Mouse (Mus musculus): Measurements from ENCODE around the gene Tmem108. TPM values are rescaled to one million over a fixed set of nuclear protein-coding genes. Genes with fewer than 3 reads are reported as not detected.
A peak's percentile ranks its signal among the peaks of the same experiment; 100 is the strongest.

Gene Tmem108
- polyA plus RNA-seq, 1 experiment from 2014 or later, result 14.2 TPM

DNA sequence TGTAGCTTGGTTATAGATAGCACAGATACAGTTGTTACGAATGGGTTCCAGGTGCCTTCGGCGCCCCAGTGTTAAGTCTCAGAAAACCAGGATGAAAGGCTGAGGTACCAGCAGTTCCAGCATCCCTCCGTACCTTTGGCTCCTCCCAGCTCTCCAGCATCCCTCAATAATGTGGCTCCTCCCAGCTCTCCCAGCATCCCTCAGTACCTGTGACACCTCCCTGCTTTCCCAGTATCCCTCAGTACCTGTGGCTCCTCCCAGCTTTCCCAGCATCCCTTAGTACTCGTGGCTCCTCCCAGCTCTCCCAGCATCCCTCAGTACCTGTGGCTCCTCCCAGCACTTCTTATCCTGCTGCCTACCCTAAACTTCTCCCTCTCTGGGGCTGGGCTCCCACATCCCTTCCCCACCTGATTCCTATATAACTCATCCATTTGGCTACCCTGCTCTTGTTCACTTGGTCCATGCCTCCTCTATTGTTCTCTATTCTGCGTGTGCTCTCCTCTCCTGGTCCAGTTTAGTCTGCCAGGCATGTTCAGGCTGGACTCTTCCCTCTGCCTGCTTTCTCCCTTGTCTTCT, 225.5 kb downstream of the Tmem108 start:
- ATAC-seq (replicated peaks; ENCODE audit: insufficient number of reproducible peaks, low FRiP score, low TSS enrichment, low read depth) (no peak), DNase-seq (ENCODE audit: low spot score) (no peak)
- no peak overlapping the region for H3K9ac ChIP-seq (replicated peaks; ENCODE audit: low read length)
- H3K36me3 ChIP-seq (replicated peaks; ENCODE audit: control insufficient read depth, insufficient read depth, low read depth, low read length), result no peaks in the 10 kb centered on the region
- no peak overlapping the region for H3K27ac ChIP-seq (replicated peaks; ENCODE audit: low read depth, low read length)
- WGBS, result 92% methylated on average over 6 of the region's 6 CpGs
- H3K27me3 ChIP-seq (ENCODE audit: control insufficient read depth, insufficient read depth, low read length), result no peaks in the 10 kb centered on the region
- no peaks in the 10 kb centered on the region for H3K9me3 ChIP-seq (replicated peaks; ENCODE audit: control insufficient read depth, low read length)
- H3K4me1 ChIP-seq (ENCODE audit: control insufficient read depth, insufficient read depth, low read length), result no peaks in the 10 kb centered on the region
- no peak overlapping the region for H3K4me3 ChIP-seq (ENCODE audit: low read depth, low read length)
- H3K4me2 ChIP-seq (ENCODE audit: low read depth, low read length), result no peak overlapping the region

DNA sequence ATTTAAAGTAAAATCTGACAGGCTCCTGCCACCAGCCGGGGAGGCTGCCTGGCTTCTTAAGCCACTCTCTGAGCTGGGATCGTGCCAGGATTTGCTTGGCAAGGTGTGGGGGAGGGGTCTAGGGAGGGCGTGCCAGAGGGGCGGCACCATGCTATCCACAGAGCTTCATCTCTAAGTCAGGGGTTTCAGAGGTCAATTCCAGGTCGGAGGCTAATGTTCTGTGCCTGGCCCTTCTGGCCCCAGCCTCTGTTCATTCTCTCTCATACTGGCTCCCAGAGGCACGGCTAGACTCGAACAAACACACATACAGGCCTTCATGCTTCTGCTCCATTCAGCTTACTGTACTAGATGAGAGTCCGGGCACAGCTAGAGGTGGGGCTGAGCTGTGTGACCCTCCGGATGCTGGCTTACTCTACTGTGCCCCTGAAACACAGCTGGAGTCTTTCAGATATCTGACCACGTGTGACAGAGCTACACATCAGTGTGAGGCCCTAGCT, 236.5 kb downstream of the Tmem108 start:
- no peak overlapping the region for H3K27ac ChIP-seq (replicated peaks; ENCODE audit: low read depth, low read length)
- H3K4me2 ChIP-seq (ENCODE audit: low read depth, low read length), result 0 out of 2 replicates have a peak overlapping the region, but pooled peaks have one; percentile 4

DNA sequence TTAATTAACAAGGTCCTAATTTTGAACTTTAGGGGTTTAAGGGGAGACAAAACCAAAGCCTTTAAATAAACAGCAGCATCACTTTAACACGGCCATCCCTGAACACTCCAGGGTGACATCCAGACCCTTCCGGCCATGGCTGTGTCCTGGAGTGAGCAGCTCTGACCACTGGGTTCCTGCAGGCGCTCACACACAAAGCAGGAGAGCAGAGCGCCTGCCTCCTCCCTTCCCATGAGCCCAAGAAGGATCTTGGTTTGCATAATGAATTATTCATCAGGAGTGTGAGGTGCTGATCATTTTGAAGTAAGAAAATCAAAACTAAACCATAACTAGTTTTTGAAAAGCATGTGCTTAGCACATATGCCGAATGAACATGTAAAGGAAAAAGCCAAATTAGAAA, 237.0 kb downstream of the Tmem108 start:
- Histone ChIP-seq H3K27me3 (ENCODE audit: control insufficient read depth, insufficient read depth, low read length) (no peaks in the 10 kb centered on the region), H3K27ac (replicated peaks; ENCODE audit: low read depth, low read length) (no peak overlapping the region), H3K36me3 (replicated peaks; ENCODE audit: control insufficient read depth, insufficient read depth, low read depth, low read length) (no peaks in the 10 kb centered on the region), H3K4me1 (ENCODE audit: control insufficient read depth, insufficient read depth, low read length) (peaks cover 6% of the 10 kb centered on the region), H3K4me2 (ENCODE audit: low read depth, low read length) (no peak overlapping the region), H3K9ac (replicated peaks; ENCODE audit: low read length) (no peak overlapping the region), H3K4me3 (ENCODE audit: low read depth, low read length) (no peak overlapping the region), H3K9me3 (replicated peaks; ENCODE audit: control insufficient read depth, low read length) (no peaks in the 10 kb centered on the region)
- WGBS, result 16% methylated on average over 5 of the region's 5 CpGs
- DNase-seq (ENCODE audit: low spot score) (peak; percentile 53), ATAC-seq (replicated peaks; ENCODE audit: insufficient number of reproducible peaks, low FRiP score, low TSS enrichment, low read depth) (peak; percentile 79; the same call in 1 of the 2 replicates)

More for the DNA sequence above, 236.5 kb downstream of the Tmem108 start:
- peak; percentile 58 for DNase-seq (ENCODE audit: low spot score)
- no peak overlapping the region for H3K4me3 ChIP-seq (ENCODE audit: low read depth, low read length)
- no peaks in the 10 kb centered on the region for H3K9me3 ChIP-seq (replicated peaks; ENCODE audit: control insufficient read depth, low read length)
- no peaks in the 10 kb centered on the region for H3K27me3 ChIP-seq (ENCODE audit: control insufficient read depth, insufficient read depth, low read length)
- peak; percentile 62 for ATAC-seq (replicated peaks; ENCODE audit: insufficient number of reproducible peaks, low FRiP score, low TSS enrichment, low read depth)
- H3K4me1 ChIP-seq (ENCODE audit: control insufficient read depth, insufficient read depth, low read length), result peaks cover 6% of the 10 kb centered on the region
- H3K36me3 ChIP-seq (replicated peaks; ENCODE audit: control insufficient read depth, insufficient read depth, low read depth, low read length), result no peaks in the 10 kb centered on the region
- 15% methylated on average over 10 of the region's 10 CpGs for WGBS
- H3K9ac ChIP-seq (replicated peaks; ENCODE audit: low read length), result no peak overlapping the region

GRCm38 (mm10) chr9:103523742-103524403, 237.8 kb downstream of the Tmem108 start:
- Histone ChIP-seq H3K9ac (replicated peaks; ENCODE audit: low read length) (no peak overlapping the region), H3K27ac (replicated peaks; ENCODE audit: low read depth, low read length) (no peak overlapping the region), H3K27me3 (ENCODE audit: control insufficient read depth, insufficient read depth, low read length) (no peaks in the 10 kb centered on the region), H3K4me3 (ENCODE audit: low read depth, low read length) (no peak overlapping the region), H3K9me3 (replicated peaks; ENCODE audit: control insufficient read depth, low read length) (no peaks in the 10 kb centered on the region), H3K4me1 (ENCODE audit: control insufficient read depth, insufficient read depth, low read length) (peaks cover 6% of the 10 kb centered on the region), H3K36me3 (replicated peaks; ENCODE audit: control insufficient read depth, insufficient read depth, low read depth, low read length) (no peaks in the 10 kb centered on the region), H3K4me2 (ENCODE audit: low read depth, low read length) (no peak overlapping the region)
- DNase-seq (ENCODE audit: low spot score) (no peak), ATAC-seq (replicated peaks; ENCODE audit: insufficient number of reproducible peaks, low FRiP score, low TSS enrichment, low read depth) (no peak)
- WGBS, result 60% methylated on average over 7 of the region's 7 CpGs

DNA sequence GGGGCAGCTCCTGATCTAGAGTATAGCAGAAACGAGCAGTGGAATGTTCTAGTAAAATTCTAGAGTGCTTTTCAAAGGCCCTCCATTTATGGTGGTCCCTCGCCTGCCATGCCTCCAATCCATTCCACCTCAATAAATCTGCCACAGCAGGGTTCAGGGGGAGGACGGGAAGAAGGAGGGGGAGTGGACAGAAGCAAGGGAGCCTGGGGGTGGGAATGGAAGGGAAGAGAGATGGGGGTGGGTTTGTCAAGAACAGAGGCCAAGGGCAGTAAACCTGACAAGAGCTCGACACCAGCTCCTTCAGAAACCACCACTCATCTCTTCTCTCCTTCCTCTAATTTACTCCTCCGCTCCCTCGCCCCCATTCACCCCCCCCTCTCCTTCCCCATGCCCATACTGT, 238.6 kb downstream of the Tmem108 start:
- DNase-seq (ENCODE audit: low spot score) (no peak), ATAC-seq (replicated peaks; ENCODE audit: insufficient number of reproducible peaks, low FRiP score, low TSS enrichment, low read depth) (no peak)
- H3K4me3 ChIP-seq (ENCODE audit: low read depth, low read length), result no peak overlapping the region
- H3K27me3 ChIP-seq (ENCODE audit: control insufficient read depth, insufficient read depth, low read length), result no peaks in the 10 kb centered on the region
- peaks cover 6% of the 10 kb centered on the region for H3K4me1 ChIP-seq (ENCODE audit: control insufficient read depth, insufficient read depth, low read length)
- no peaks in the 10 kb centered on the region for H3K36me3 ChIP-seq (replicated peaks; ENCODE audit: control insufficient read depth, insufficient read depth, low read depth, low read length)
- 70% methylated on average over 6 of the region's 6 CpGs for WGBS
- H3K9ac ChIP-seq (replicated peaks; ENCODE audit: low read length), result no peak overlapping the region
- H3K4me2 ChIP-seq (ENCODE audit: low read depth, low read length), result no peak overlapping the region
- no peak overlapping the region for H3K27ac ChIP-seq (replicated peaks; ENCODE audit: low read depth, low read length)
- no peaks in the 10 kb centered on the region for H3K9me3 ChIP-seq (replicated peaks; ENCODE audit: control insufficient read depth, low read length)

DNA sequence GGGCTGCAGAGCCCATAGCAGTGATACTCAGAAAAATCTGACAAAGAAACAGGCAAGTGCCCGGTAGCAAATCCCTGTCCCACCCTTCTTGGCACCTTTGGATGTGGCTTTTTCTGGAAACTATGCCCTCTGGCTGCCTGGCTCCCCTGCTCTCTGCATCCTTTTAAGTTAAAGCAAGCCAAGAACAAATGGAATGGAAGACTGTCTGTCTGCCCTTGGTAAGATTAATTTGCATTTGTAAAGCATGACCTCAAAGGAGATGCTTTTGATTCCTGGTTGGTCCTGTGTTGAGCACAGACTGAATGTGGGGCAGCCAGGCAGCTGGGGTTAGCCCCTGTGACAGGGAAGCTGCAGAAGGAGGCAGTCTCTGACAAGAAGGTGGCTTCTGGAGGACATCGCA, 247.8 kb downstream of the Tmem108 start:
- WGBS, result 68% methylated on average over 2 of the region's 2 CpGs
- H3K9me3 ChIP-seq (replicated peaks; ENCODE audit: control insufficient read depth, low read length), result no peaks in the 10 kb centered on the region
- no peak overlapping the region for H3K9ac ChIP-seq (replicated peaks; ENCODE audit: low read length)
- no peak overlapping the region for H3K4me3 ChIP-seq (ENCODE audit: low read depth, low read length)
- H3K27me3 ChIP-seq (ENCODE audit: control insufficient read depth, insufficient read depth, low read length), result no peaks in the 10 kb centered on the region
- H3K36me3 ChIP-seq (replicated peaks; ENCODE audit: control insufficient read depth, insufficient read depth, low read depth, low read length), result no peaks in the 10 kb centered on the region
- no peak overlapping the region for H3K27ac ChIP-seq (replicated peaks; ENCODE audit: low read depth, low read length)
- ATAC-seq (replicated peaks; ENCODE audit: insufficient number of reproducible peaks, low FRiP score, low TSS enrichment, low read depth) (no peak), DNase-seq (ENCODE audit: low spot score) (no peak)
- H3K4me2 ChIP-seq (ENCODE audit: low read depth, low read length), result no peak overlapping the region
- no peaks in the 10 kb centered on the region for H3K4me1 ChIP-seq (ENCODE audit: control insufficient read depth, insufficient read depth, low read length)

DNA sequence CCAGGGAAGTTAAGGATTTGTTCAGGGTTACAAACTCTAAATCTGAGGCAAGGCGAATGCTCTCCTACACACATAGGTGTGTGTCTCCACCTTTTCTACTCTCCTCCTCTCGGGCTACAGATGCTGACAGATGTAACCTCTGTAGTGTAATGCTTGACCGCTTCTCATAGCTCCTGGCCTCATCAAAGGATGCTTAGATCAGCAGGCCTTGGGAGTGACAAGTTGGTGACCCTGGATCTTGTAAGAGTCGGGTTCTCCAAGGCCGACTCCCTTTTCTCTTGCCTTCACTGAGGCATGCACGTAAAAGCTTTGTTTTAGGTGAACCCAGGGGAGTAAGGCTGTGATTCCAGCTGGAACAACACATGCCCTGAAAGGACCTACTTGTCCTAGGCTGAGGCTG, 249.4 kb downstream of the Tmem108 start:
- WGBS, result 69% methylated on average over 6 of the region's 6 CpGs
- no peak for ATAC-seq (replicated peaks; ENCODE audit: insufficient number of reproducible peaks, low FRiP score, low TSS enrichment, low read depth)

DNA sequence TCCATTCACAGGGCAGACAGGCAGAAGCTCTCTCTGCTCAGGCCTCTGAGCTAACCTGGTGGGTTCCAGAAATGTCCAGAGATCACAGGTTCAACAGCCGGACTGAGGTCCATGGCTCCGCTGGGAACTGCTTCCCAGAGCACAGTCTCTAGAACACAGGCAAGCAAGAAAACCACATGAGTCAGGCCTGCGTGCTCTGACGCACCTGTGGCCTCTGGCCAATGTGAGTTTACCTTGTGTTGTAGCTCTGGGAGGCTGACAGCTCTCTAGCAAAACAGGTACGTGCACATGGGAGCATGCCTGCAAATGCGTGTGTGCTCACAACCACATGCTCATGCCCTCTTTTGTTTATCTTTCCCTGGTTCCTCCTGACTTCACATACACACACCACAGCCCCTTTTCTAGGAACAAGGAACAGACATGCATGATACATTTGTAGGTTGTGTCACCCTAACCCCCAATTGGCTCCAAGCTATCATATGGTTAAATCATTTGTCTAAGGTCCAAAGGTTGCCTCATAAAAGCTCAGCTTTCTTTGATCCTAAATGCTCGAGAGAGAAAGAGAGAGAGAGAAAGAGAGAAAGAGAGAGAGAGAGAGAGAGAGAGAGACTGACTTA, 254.6 kb downstream of the Tmem108 start:
- 80% methylated on average over 7 of the region's 7 CpGs for WGBS
- ATAC-seq (replicated peaks; ENCODE audit: insufficient number of reproducible peaks, low FRiP score, low TSS enrichment, low read depth), result no peak
- H3K27ac ChIP-seq (replicated peaks; ENCODE audit: low read depth, low read length), result no peak overlapping the region

More for the DNA sequence above, 249.4 kb downstream of the Tmem108 start:
- Histone ChIP-seq H3K4me3 (ENCODE audit: low read depth, low read length) (no peak overlapping the region), H3K9ac (replicated peaks; ENCODE audit: low read length) (no peak overlapping the region), H3K36me3 (replicated peaks; ENCODE audit: control insufficient read depth, insufficient read depth, low read depth, low read length) (no peaks in the 10 kb centered on the region), H3K4me1 (ENCODE audit: control insufficient read depth, insufficient read depth, low read length) (no peaks in the 10 kb centered on the region), H3K9me3 (replicated peaks; ENCODE audit: control insufficient read depth, low read length) (no peaks in the 10 kb centered on the region), H3K27me3 (ENCODE audit: control insufficient read depth, insufficient read depth, low read length) (no peaks in the 10 kb centered on the region), H3K4me2 (ENCODE audit: low read depth, low read length) (no peak overlapping the region), H3K27ac (replicated peaks; ENCODE audit: low read depth, low read length) (no peak overlapping the region)
- DNase-seq (ENCODE audit: low spot score), result no peak

More for the DNA sequence above, 254.6 kb downstream of the Tmem108 start:
- H3K4me3 ChIP-seq (ENCODE audit: low read depth, low read length), result no peak overlapping the region
- no peak overlapping the region for H3K9ac ChIP-seq (replicated peaks; ENCODE audit: low read length)
- no peaks in the 10 kb centered on the region for H3K4me1 ChIP-seq (ENCODE audit: control insufficient read depth, insufficient read depth, low read length)
- H3K9me3 ChIP-seq (replicated peaks; ENCODE audit: control insufficient read depth, low read length), result no peaks in the 10 kb centered on the region
- H3K36me3 ChIP-seq (replicated peaks; ENCODE audit: control insufficient read depth, insufficient read depth, low read depth, low read length), result no peaks in the 10 kb centered on the region
- no peak overlapping the region for H3K4me2 ChIP-seq (ENCODE audit: low read depth, low read length)
- no peaks in the 10 kb centered on the region for H3K27me3 ChIP-seq (ENCODE audit: control insufficient read depth, insufficient read depth, low read length)
- no peak for DNase-seq (ENCODE audit: low spot score)
